Mouse (Mus musculus) testis, adult 10 weeks (tissue): Measurements from ENCODE around the gene Btla. TPM values are rescaled to one million over a fixed set of nuclear protein-coding genes. Genes with fewer than 3 reads are reported as not detected.

ENCODE experiments used
- polyA plus RNA-seq: library from polyadenylated mRNA; stranded (reverse); fragments of 350-450 nt; fragmentation: Illumina TruSeq; extraction: RNeasy Lipid Tissue Mini Kit (QIAGEN cat#74804); gene quantifications from one replicate; pipeline ENCODE4 v1.2.3, GENCODE M21; 2014; ENCODE audit warnings: low read depth, low replicate concordance

Gene Btla
- 0.11 TPM for polyA plus RNA-seq

DNA sequence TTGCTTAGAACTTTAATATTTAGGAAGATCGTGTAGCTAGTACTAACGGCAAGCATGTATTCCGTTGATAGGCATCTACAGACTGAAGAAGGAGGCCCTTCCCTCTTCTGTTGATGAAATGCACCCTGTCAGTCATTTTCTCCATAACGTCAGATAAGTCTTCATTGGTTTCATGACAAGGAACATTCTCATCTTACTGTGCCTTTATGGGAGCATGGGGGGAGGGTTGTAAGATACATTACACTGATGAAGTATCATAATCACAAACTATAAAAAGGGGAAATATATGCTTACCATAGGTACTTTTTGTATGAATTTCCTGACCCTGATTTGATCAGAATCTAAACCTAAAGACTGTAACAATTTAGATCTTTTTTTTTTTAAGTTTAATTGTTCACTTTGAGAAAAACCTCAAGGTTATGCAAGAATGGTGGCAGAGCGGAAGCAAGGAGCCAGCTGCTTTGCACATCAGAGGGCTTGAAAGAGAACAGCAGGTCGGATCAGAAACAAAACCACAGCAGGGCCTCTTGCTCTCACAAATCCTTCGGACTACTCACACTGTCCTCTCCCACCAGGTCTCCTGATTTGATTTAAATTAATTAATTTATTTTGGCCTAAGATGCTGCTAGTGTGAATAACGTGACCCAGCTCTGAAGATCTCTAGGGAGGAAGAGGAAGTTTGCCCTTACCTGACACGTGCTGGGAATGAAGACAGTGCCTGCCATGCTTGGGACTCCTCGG, at the start of gene Btla:
Gene Btla (plus strand): TSS at position 668 of the 741 bp plus-strand sequence.

Other genes starting within 250 kb of the Btla start
- 1.1 TPM for gene Ccdc80, start 130.9 kb upstream of the Btla start, polyA plus RNA-seq
- 110 TPM for gene Slc35a5, start 65.6 kb upstream of the Btla start, polyA plus RNA-seq
- 75.0 TPM for gene Atg3, start 65.5 kb upstream of the Btla start, polyA plus RNA-seq
- 10.5 TPM for gene Cd200, start 184.7 kb downstream of the Btla start, polyA plus RNA-seq